Comparison of ENCODE assay signal across 9 mouse cellular contexts in the genomic region with DNA sequence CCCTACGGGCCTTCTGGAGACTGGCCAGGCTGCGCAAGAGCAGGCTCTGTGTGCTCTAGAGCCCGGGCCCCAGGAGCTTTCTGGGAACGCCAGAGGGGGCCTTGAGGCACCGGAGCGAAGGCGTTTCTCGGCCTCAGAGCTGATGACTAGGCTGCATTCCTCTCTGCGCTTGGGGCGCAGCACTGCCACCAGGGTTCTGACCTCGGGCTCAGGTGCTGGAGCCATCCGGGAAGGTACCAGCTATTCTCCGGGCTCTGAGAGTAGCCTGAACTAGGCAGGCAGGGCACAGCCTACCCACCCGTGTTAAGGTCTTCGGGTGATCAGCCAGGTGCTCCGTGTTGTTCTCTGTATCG. TPM values are rescaled to one million over a fixed set of nuclear protein-coding genes. Genes with fewer than 3 reads are reported as not detected.
DNase-seq lines count a peak whose midpoint lies in the region; ATAC-seq and TF ChIP-seq lines count a peak whose summit lies in the region.
"Had no signal": no experiment of that assay in that cellular context is flagged by ENCODE, and none has a peak within 500 bp of the region (broad histone marks: within the 10 kb centered on the region; RNA-seq: fewer than 3 reads in every experiment).

No protein-coding gene starts in this region.

- H3K4me1 ChIP-seq in heart, embryonic 15.5 days (replicated peaks) = peaks cover 58% of the 10 kb centered on the region
- peaks cover 69% of the 10 kb centered on the region for H3K4me1 ChIP-seq in hindbrain, embryonic 10.5 days (replicated peaks)
- H3K4me1 ChIP-seq in midbrain, embryonic 13.5 days (replicated peaks) = peaks cover 59% of the 10 kb centered on the region

- intact Hi-C loops in left cerebral cortex, adult 2 months (cut with DNase I) = no loop called here

- H3K27me3 ChIP-seq in heart, embryonic 15.5 days = peaks cover 84% of the 10 kb centered on the region
- peaks cover 100% of the 10 kb centered on the region for H3K27me3 ChIP-seq in hindbrain, embryonic 10.5 days (ENCODE audit: insufficient read depth, poor library complexity, severe bottlenecking)
- peaks cover 89% of the 10 kb centered on the region for H3K27me3 ChIP-seq in midbrain, embryonic 13.5 days

- no peak overlapping the region for H3K27ac ChIP-seq in heart, embryonic 15.5 days
- H3K27ac ChIP-seq in hindbrain, embryonic 10.5 days = no peak overlapping the region
- no peak overlapping the region for H3K27ac ChIP-seq in midbrain, embryonic 13.5 days
- H3K27ac ChIP-seq in left cerebral cortex, adult 2 months = no peak overlapping the region

- peak overlapping the region; percentile 89 for H3K4me2 ChIP-seq in heart, embryonic 15.5 days
- peak overlapping the region; percentile 57 for H3K4me2 ChIP-seq in midbrain, embryonic 13.5 days (replicated peaks)

- H3K9ac ChIP-seq in heart, embryonic 15.5 days = no peak overlapping the region; the same call in 1 of the 2 replicates
- 0 out of 2 replicates have a peak overlapping the region, but pooled peaks have one; percentile 47 for H3K9ac ChIP-seq in midbrain, embryonic 13.5 days (replicated peaks)

- TF ChIP-seq CTCF in left cerebral cortex, adult 2 months (IDR thresholded peaks at IDR 0.05) = no peak

- 4% methylated on average over 17 of the region's 17 CpGs for WGBS in heart, embryonic 15.5 days
- whole genome bisulfite sequencing in hindbrain, embryonic 10.5 days = 2% methylated on average over 17 of the region's 17 CpGs
- 1% methylated on average over 17 of the region's 17 CpGs for WGBS in midbrain, embryonic 13.5 days

- DNase-seq in heart, adult 9 months (ENCODE audit: low spot score in 2 of 2) = no peak
- peak; percentile 51 for DNase-seq in adrenal gland, postnatal 36 days
- no peak for DNase-seq in hindbrain, embryonic 10.5 days (ENCODE audit: low spot score)
- DNase-seq in frontal cortex, postnatal 14 days (ENCODE audit: low spot score in 2 of 2) = no peak
- no peak for DNase-seq in left cerebral cortex, adult 2 months (ENCODE audit: extremely low spot score in 1 of 2, low spot score in 2 of 2)
- DNase-seq: lung, adult 18-20 months had no signal

- H3K9me3 ChIP-seq in heart, embryonic 15.5 days (replicated peaks) = no peaks in the 10 kb centered on the region
- no peaks in the 10 kb centered on the region for H3K9me3 ChIP-seq in hindbrain, embryonic 10.5 days
- H3K9me3 ChIP-seq in midbrain, embryonic 13.5 days = no peaks in the 10 kb centered on the region

- H3K4me3 ChIP-seq in heart, embryonic 15.5 days = peak overlapping the region; percentile 55
- peak overlapping the region; percentile 51 for H3K4me3 ChIP-seq in hindbrain, embryonic 10.5 days
- H3K4me3 ChIP-seq in midbrain, embryonic 13.5 days (replicated peaks) = peak overlapping the region; percentile 43
- H3K4me3 ChIP-seq in left cerebral cortex, adult 2 months = no peak overlapping the region

- ATAC-seq in heart, embryonic 15.5 days (replicated peaks; ENCODE audit: insufficient number of reproducible peaks, insufficient read depth, low FRiP score, low read depth) = no peak
- no peak for ATAC-seq in midbrain, embryonic 13.5 days
- ATAC-seq in megakaryocyte progenitor cell, adult 5-6 weeks (replicated peaks; ENCODE audit: poor library complexity) = no peak

- no peaks in the 10 kb centered on the region for H3K36me3 ChIP-seq in heart, embryonic 15.5 days
- H3K36me3 ChIP-seq in hindbrain, embryonic 10.5 days = 0 out of 2 replicates have a peak, but pooled peaks cover 3% of the 10 kb centered on the region
- H3K36me3 ChIP-seq in midbrain, embryonic 13.5 days = no peaks in the 10 kb centered on the region

RNA-seq across cellular contexts. Expression of a gene that starts 7.7 kb away (rescaled TPM):
- 3.2 and 5.7 TPM in 2 replicates for polyA plus RNA-seq in heart, embryonic 15.5 days (2015; fragmentation: Nextera tagmentation; extraction: Ambion mirVana)
- 10 to 100 TPM; 31.2 to 75.4 TPM for total RNA-seq in adrenal gland, postnatal 36 days (2021)
- 1.7 and 4.3 TPM in 2 replicates for polyA plus RNA-seq in hindbrain, embryonic 10.5 days (2016; fragmentation: Nextera tagmentation; extraction: Ambion mirVana)
- 0.93 and 0.98 TPM in 2 replicates for polyA plus RNA-seq in midbrain, embryonic 13.5 days (2015; fragmentation: Nextera tagmentation; extraction: Ambion mirVana)
- total RNA-seq in left cerebral cortex, adult 2 months (2021) = 10 to 100 TPM; 17.1 to 18.2 TPM
- total RNA-seq in megakaryocyte progenitor cell, adult 5-6 weeks (2015) = not detected in 2 replicates
- not detected in 2 replicates for total RNA-seq in megakaryocyte progenitor cell, adult 5-6 weeks (2017)

RNA-seq across cellular contexts. Expression of a gene that starts 33.2 kb away (rescaled TPM):
- polyA plus RNA-seq in heart, embryonic 15.5 days (2015; fragmentation: Nextera tagmentation; extraction: Ambion mirVana) = 1.9 and 3.2 TPM in 2 replicates
- total RNA-seq in adrenal gland, postnatal 36 days (2021) = 1 to 10 TPM in 1 of 2 experiments, under 1 TPM in 1; 0.96 to 1.2 TPM
- polyA plus RNA-seq in hindbrain, embryonic 10.5 days (2016; fragmentation: Nextera tagmentation; extraction: Ambion mirVana) = 5.3 and 6.5 TPM in 2 replicates
- 6.4 and 8.9 TPM in 2 replicates for polyA plus RNA-seq in midbrain, embryonic 13.5 days (2015; fragmentation: Nextera tagmentation; extraction: Ambion mirVana)
- 1 to 10 TPM; 2.7 to 4.4 TPM for total RNA-seq in left cerebral cortex, adult 2 months (2021)
- total RNA-seq in megakaryocyte progenitor cell, adult 5-6 weeks (2015) = 0.73 and 1.4 TPM in 2 replicates
- 1.8 and 3.5 TPM in 2 replicates for total RNA-seq in megakaryocyte progenitor cell, adult 5-6 weeks (2017)

RNA-seq across cellular contexts. Expression of a gene that starts 54.1 kb away (rescaled TPM):
- polyA plus RNA-seq in heart, embryonic 15.5 days (2015; fragmentation: Nextera tagmentation; extraction: Ambion mirVana) = 2.7 and 4.2 TPM in 2 replicates
- total RNA-seq in adrenal gland, postnatal 36 days (2021) = 10 to 100 TPM; 14.4 to 23.6 TPM
- polyA plus RNA-seq in hindbrain, embryonic 10.5 days (2016; fragmentation: Nextera tagmentation; extraction: Ambion mirVana) = 3.3 and 4.4 TPM in 2 replicates
- polyA plus RNA-seq in midbrain, embryonic 13.5 days (2015; fragmentation: Nextera tagmentation; extraction: Ambion mirVana) = 3.5 and 4.7 TPM in 2 replicates
- 1 to 10 TPM; 1.3 to 1.9 TPM for total RNA-seq in left cerebral cortex, adult 2 months (2021)
- 0.46 and 0.49 TPM in 2 replicates for total RNA-seq in megakaryocyte progenitor cell, adult 5-6 weeks (2015)
- total RNA-seq in megakaryocyte progenitor cell, adult 5-6 weeks (2017) = 0.14 and 0.50 TPM in 2 replicates

Comparison
In these comparisons a context has a peak if more than half of its experiments do, and no peak if none do; other contexts are left out.
1. DNase-seq: peak in adrenal gland, postnatal 36 days (2 of 2); none in heart, adult 9 months (0 of 2), hindbrain, embryonic 10.5 days (single experiment), frontal cortex, postnatal 14 days (0 of 2) and left cerebral cortex, adult 2 months (0 of 2).
2. RNA of a gene that starts 7.7 kb away (total RNA-seq): 31.2 to 75.4 TPM in adrenal gland, postnatal 36 days and 17.1 to 18.2 TPM in left cerebral cortex, adult 2 months; not detected in megakaryocyte progenitor cell, adult 5-6 weeks; every median in the first group is over 10 times any median in the second.
3. RNA of a gene that starts 54.1 kb away (total RNA-seq): 14.4 to 23.6 TPM in adrenal gland, postnatal 36 days; 1.3 to 1.9 TPM in left cerebral cortex, adult 2 months and 0.14 to 0.50 TPM in megakaryocyte progenitor cell, adult 5-6 weeks; every median in the first group is over 4 times any median in the second.